Mouse (Mus musculus) liver, embryonic 12.5 days (tissue): ENCODE data around the gene Ptpra. TPM values are rescaled to one million over a fixed set of nuclear protein-coding genes. Genes with fewer than 3 reads are reported as not detected.

Experiments
- ATAC-seq: fragments of 200-750 bp; cut with Nextera tagmentation; 2 replicates; pipeline ENCODE4 v1.8.0; 2017; ENCODE audit warnings: moderate number of reproducible peaks, mild to moderate bottlenecking, moderate library complexity
- H3K27ac ChIP-seq: fragments of 300-500 bp; sonication (generic); 2 replicates; pipeline ENCODE4 v1.5.1; 2016; ENCODE audit warnings: mild to moderate bottlenecking
- H3K27me3 ChIP-seq: fragments of 300-500 bp; sonication (generic); replicated peaks from 2 replicates; pipeline ENCODE4 v1.6.1; 2016; ENCODE audit warnings: mild to moderate bottlenecking, moderate library complexity
- H3K36me3 ChIP-seq: fragments of 300-500 bp; sonication (generic); 2 replicates; pipeline ENCODE4 v1.6.1; 2016; ENCODE audit warnings: mild to moderate bottlenecking, moderate library complexity
- H3K4me1 ChIP-seq: fragments of 300-500 bp; sonication (generic); 2 replicates; pipeline ENCODE4 v1.6.1; 2016
- H3K4me2 ChIP-seq: fragments of 300-500 bp; sonication (generic); 2 replicates; pipeline ENCODE4 v1.6.1; 2016; ENCODE audit warnings: mild to moderate bottlenecking, moderate library complexity
- H3K4me3 ChIP-seq: fragments of 300-500 bp; sonication (generic); 2 replicates; pipeline ENCODE4 v1.5.1; 2016; ENCODE audit warnings: mild to moderate bottlenecking, moderate library complexity
- H3K9ac ChIP-seq: fragments of 300-500 bp; sonication (generic); 2 replicates; pipeline ENCODE4 v1.6.1; 2016; ENCODE audit warnings: mild to moderate bottlenecking, moderate library complexity
- H3K9me3 ChIP-seq: fragments of 300-500 bp; sonication (generic); replicated peaks from 2 replicates; pipeline ENCODE4 v1.6.1; 2016; ENCODE audit warnings: mild to moderate bottlenecking, moderate library complexity
- WGBS: fragments of 180-500 bp; shearing (Covaris S2); methylation state at CpG from one replicate; pipeline ENCODE4 v1.1.7; 2016; ENCODE audit not compliant: insufficient replicate concordance; 5-methylcytosine and 5-hydroxymethylcytosine counted together
- polyA plus RNA-seq: library from polyadenylated mRNA; unstranded; fragments of >200 nt; fragmentation: Nextera tagmentation; extraction: Ambion mirVana; gene quantifications from 2 replicates; pipeline ENCODE4 v1.2.1, GENCODE M21; 2016

Gene Ptpra
- 51.3 and 57.7 TPM in 2 replicates for polyA plus RNA-seq

GRCm38 (mm10) chr2:130449794-130450433 lies at the start of gene Ptpra:
Gene Ptpra (plus strand): TSS chr2:130450278.
- Histone ChIP-seq H3K4me3 (peak within 1 kb of the TSS; percentile 85), H3K27me3 (0 out of 2 replicates have a peak, but pooled peaks cover 7% of the 10 kb centered on the region), H3K9me3 (no peaks in the 10 kb centered on the region), H3K4me2 (peak within 1 kb of the TSS; percentile 95), H3K27ac (peak within 1 kb of the TSS; percentile 87), H3K9ac (peak within 1 kb of the TSS; percentile 90), H3K36me3 (no peaks in the 10 kb centered on the region), H3K4me1 (peaks cover 51% of the 10 kb centered on the region)
- ATAC-seq, result peak; percentile 98
- under 1% methylated on average over 43 of the region's 50 CpGs for WGBS

GRCm38 (mm10) chr2:130401891-130402290 lies 48.2 kb upstream of the Ptpra start:
- Histone ChIP-seq H3K9me3 (no peaks in the 10 kb centered on the region), H3K27ac (no peak overlapping the region), H3K4me2 (no peak overlapping the region), H3K4me3 (no peak overlapping the region), H3K4me1 (0 out of 2 replicates have a peak, but pooled peaks cover 6% of the 10 kb centered on the region), H3K27me3 (peaks cover 40% of the 10 kb centered on the region), H3K9ac (no peak overlapping the region), H3K36me3 (no peaks in the 10 kb centered on the region)
- ATAC-seq, result no peak
- 63% methylated on average over 4 of the region's 4 CpGs for WGBS

- Histone ChIP-seq H3K9me3 (no peaks in the 10 kb centered on the region), H3K4me2 (no peak within 1 kb of the TSS), H3K9ac (no peak within 1 kb of the TSS), H3K27me3 (peaks cover 20% of the 10 kb centered on the region; the same call in 1 of the 2 replicates), H3K36me3 (no peaks in the 10 kb centered on the region), H3K27ac (no peak within 1 kb of the TSS), H3K4me3 (no peak within 1 kb of the TSS), H3K4me1 (no peaks in the 10 kb centered on the region)
- no peak for ATAC-seq
- WGBS, result 58% methylated on average over 1 of the region's 1 CpGs
Observed at GRCm38 (mm10) chr2:130404939-130405338, 45.1 kb upstream of the Ptpra start, which contains the start of the genes Gm28372 and 1700020A23Rik. Gene Gm28372 (plus strand): TSS chr2:130405239. Gene 1700020A23Rik (plus strand): TSS chr2:130405259.

DNA sequence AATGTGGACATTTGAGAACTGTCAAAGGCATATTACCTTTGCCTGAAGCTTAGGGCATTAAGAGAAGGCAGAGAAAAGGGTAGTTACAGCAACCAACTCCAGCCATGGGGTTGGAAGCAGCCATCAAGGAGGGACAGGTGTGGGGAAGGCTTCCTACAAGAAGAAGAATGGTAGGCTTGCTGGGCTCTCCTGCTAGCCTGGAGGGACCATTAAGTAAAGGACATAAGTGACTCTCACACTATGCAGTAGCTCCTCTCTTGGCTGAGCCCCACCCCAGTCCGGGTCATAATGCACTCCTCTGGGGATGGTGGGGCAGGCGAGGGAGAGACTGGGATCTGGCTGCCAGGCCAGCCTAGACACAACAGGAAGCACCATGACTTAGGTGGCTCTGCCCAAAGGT lies 43.9 kb upstream of the Ptpra start, which contains the start of gene Tmem239:
Tmem239 (plus strand) TSS at position 301 of the 400 bp plus-strand sequence.
- H3K27me3 ChIP-seq, result peaks cover 15% of the 10 kb centered on the region; the same call in 1 of the 2 replicates
- no peak within 1 kb of the TSS for H3K4me3 ChIP-seq
- no peaks in the 10 kb centered on the region for H3K4me1 ChIP-seq
- H3K4me2 ChIP-seq, result no peak within 1 kb of the TSS
- no peaks in the 10 kb centered on the region for H3K9me3 ChIP-seq
- H3K9ac ChIP-seq, result no peak within 1 kb of the TSS
- WGBS, result 69% methylated on average over 2 of the region's 2 CpGs
- no peak for ATAC-seq
- no peaks in the 10 kb centered on the region for H3K36me3 ChIP-seq
- no peak within 1 kb of the TSS for H3K27ac ChIP-seq

GRCm38 (mm10) chr2:130408194-130408593 lies 41.9 kb upstream of the Ptpra start:
- H3K4me3 ChIP-seq, result no peak overlapping the region
- H3K27me3 ChIP-seq, result peaks cover 10% of the 10 kb centered on the region; the same call in 1 of the 2 replicates
- no peaks in the 10 kb centered on the region for H3K4me1 ChIP-seq
- no peaks in the 10 kb centered on the region for H3K9me3 ChIP-seq
- H3K9ac ChIP-seq, result no peak overlapping the region
- no peaks in the 10 kb centered on the region for H3K36me3 ChIP-seq
- no peak for ATAC-seq
- no peak overlapping the region for H3K4me2 ChIP-seq
- H3K27ac ChIP-seq, result no peak overlapping the region
- WGBS, result 28% methylated on average over 6 of the region's 6 CpGs

DNA sequence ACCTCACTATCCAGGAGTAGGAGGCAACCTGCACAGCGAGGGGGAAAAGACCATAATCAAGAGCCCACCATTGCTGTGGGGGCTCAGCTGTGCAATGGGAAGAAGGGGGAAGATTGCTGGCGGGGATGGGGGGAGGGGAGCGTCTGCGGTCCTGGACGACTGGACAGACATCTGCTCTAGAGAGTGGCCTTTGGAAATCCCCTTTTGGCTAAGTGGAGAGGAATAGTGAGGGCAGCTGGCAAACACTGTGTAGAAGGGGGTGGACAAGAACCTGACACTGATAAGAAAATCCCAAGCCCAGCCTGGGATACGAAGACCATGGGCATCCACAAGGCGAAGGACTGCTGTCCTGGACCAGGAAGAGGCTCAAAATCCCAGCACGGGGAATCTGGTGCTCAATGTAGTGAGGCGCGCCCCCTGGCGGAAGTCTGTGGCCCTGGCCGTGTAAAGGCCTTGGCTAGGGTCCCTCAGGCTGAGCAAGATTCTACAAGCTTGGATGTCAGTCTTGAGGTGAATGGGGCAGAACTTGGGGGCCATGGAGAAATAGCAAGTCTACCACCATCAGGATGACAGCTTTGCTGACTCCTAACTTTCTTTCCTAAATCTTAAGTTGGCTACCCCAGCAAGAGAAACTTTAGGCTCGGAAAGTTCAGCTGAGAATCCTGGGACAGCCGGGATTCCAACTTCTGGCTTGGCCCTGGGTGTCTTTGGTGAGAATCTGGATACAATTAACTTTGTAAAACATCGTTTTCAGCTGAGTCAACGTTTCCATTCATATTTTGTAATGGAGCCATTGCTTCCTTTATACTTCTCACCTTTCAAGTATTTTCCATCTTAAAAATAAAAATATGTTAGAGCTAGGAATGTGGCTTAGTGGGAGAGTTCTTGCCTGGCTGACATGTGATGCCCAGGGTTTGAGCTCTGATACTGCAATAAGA lies 38.3 kb upstream of the Ptpra start:
- WGBS, result 28% methylated on average over 16 of the region's 16 CpGs
- no peaks in the 10 kb centered on the region for H3K36me3 ChIP-seq
- H3K4me1 ChIP-seq, result no peaks in the 10 kb centered on the region
- H3K27ac ChIP-seq, result no peak overlapping the region
- peaks cover 6% of the 10 kb centered on the region for H3K27me3 ChIP-seq
- no peak overlapping the region for H3K9ac ChIP-seq
- 0 out of 2 replicates have a peak, but pooled peaks have one; percentile 35 for ATAC-seq
- H3K4me3 ChIP-seq, result no peak overlapping the region
- H3K9me3 ChIP-seq, result no peaks in the 10 kb centered on the region
- H3K4me2 ChIP-seq, result no peak overlapping the region

DNA sequence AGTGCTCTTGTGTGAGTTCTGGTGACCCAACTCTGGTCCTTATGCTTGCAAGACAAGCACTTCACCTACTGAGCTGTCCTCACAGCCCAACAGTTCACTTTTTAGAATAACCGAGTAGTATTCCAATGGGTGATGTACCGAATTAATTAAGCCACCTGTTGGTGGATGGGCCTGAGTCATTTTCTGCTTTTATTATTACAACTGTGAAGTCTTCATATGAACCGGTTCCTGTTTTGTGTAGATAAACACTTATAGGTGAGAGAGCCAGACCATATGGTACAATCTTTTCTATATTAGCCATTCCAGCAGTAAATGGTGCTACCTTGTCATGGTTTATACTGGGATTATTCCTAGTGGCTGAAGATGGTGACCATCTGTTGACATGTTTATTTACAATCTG lies 37.3 kb upstream of the Ptpra start:
- no peaks in the 10 kb centered on the region for H3K9me3 ChIP-seq
- H3K27me3 ChIP-seq, result no peaks in the 10 kb centered on the region; the same call in none of the 2 replicates
- H3K4me2 ChIP-seq, result no peak overlapping the region
- H3K36me3 ChIP-seq, result no peaks in the 10 kb centered on the region
- no peak for ATAC-seq
- H3K4me3 ChIP-seq, result no peak overlapping the region
- H3K27ac ChIP-seq, result no peak overlapping the region
- WGBS, result 66% methylated on average over 3 of the region's 3 CpGs
- H3K9ac ChIP-seq, result no peak overlapping the region
- no peaks in the 10 kb centered on the region for H3K4me1 ChIP-seq

GRCm38 (mm10) chr2:130414094-130414856 lies 35.8 kb upstream of the Ptpra start:
- Histone ChIP-seq H3K27me3 (no peaks in the 10 kb centered on the region; the same call in none of the 2 replicates), H3K4me2 (no peak overlapping the region), H3K4me3 (no peak overlapping the region), H3K9me3 (no peaks in the 10 kb centered on the region), H3K36me3 (peaks cover 4% of the 10 kb centered on the region), H3K4me1 (no peaks in the 10 kb centered on the region), H3K27ac (no peak overlapping the region), H3K9ac (no peak overlapping the region)
- 54% methylated on average over 6 of the region's 6 CpGs for WGBS
- no peak for ATAC-seq

DNA sequence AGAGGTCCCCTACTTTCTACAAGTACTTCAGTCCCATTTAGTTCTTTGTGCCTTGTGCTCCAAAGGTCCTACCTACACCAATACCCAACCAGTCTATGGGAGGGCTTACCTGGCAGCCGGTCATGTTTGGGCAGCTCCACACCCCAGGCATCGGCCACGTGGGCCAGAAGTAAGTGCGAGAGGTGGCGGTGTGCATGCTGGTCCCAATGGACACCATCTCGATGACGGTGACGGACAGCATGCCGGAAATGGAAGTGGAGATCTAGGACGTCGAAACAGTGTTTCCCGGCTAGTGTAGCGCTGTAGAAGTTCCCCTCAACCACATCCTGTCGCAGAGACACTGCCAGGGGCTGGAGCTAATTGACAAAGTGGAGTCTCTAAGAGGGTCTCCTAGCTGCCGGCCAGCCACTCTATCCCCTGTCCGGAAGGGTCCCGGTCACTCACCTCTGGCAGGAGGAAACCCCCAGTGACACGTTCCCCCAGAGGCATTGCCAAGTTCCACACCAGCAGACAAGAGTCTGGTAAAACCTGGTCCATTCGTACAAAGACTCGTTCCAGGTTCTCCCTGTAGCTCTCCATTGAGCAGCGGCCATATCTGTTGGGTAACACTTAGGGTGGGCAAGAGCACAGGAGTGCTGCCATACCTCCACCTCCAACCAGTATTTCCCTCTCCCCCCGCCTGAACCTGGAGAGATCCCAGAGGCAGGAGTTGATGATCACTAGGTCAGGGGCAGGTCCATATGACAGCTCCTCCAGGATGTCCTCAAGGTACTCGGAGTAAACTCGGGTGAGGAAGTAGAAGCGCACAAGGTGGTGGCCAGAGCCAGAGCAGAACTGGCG lies 28.1 kb upstream of the Ptpra start:
- Histone ChIP-seq H3K9me3 (no peaks in the 10 kb centered on the region), H3K4me1 (peaks cover 27% of the 10 kb centered on the region), H3K9ac (no peak overlapping the region), H3K36me3 (peaks cover 22% of the 10 kb centered on the region), H3K27me3 (no peaks in the 10 kb centered on the region), H3K4me2 (no peak overlapping the region), H3K4me3 (no peak overlapping the region), H3K27ac (no peak overlapping the region)
- 87% methylated on average over 26 of the region's 26 CpGs for WGBS
- no peak for ATAC-seq

DNA sequence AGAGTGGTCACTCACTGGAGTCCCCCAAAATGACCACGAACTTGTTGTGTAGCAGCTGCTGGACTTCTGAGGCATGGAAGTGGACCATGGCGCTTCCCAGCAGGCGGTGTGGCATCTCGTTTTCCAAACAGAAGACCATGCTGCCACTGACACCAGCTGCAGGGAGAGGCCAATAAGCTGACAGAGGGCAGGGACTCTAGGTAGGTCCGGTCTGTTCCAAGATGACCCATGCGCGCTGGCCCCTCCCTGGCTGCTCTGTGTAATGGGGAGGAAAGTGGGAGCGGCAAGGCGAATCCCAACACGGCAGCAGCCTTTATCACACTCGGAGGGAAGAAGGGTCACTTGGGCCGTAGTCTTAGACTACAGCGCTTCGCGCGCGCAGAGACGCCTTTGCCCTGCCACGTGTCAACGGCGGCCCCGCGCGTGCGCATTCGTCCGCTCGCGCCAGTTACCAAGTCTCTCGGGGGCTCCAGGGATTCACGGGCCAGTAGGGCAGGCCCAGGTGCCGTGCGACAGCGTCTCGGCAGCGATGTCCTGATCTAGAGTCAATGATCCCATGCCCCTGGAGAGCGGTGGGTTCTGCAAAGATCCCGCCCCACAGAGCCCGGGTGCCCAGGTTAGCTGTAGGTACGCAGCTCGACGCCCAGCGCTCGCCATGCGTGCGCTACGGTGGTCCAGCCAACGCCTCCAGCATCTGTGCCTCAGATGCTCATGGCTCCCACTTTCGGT lies 26.5 kb upstream of the Ptpra start:
- Histone ChIP-seq H3K36me3 (peaks cover 26% of the 10 kb centered on the region), H3K9me3 (no peaks in the 10 kb centered on the region), H3K4me2 (peak overlapping the region; percentile 91), H3K9ac (peak overlapping the region; percentile 78), H3K27me3 (no peaks in the 10 kb centered on the region), H3K4me1 (peaks cover 38% of the 10 kb centered on the region), H3K4me3 (peak overlapping the region; percentile 74), H3K27ac (peak overlapping the region; percentile 78)
- WGBS, result 15% methylated on average over 49 of the region's 49 CpGs
- peak; percentile 74 for ATAC-seq
